Mouse (Mus musculus): ENCODE measurements around the gene Dennd2c. TPM values are rescaled to one million over a fixed set of nuclear protein-coding genes. Genes with fewer than 3 reads are reported as not detected.
"Not testable (repeated sequence)": the region's sequence is repeated elsewhere in the genome, so short reads cannot be mapped to it uniquely, and the experiment has no call there.

Dennd2c gene
- total and polyA plus RNA-seq, 3 experiments, result 0.35 to 14.1 (median 7.2) TPM

DNA sequence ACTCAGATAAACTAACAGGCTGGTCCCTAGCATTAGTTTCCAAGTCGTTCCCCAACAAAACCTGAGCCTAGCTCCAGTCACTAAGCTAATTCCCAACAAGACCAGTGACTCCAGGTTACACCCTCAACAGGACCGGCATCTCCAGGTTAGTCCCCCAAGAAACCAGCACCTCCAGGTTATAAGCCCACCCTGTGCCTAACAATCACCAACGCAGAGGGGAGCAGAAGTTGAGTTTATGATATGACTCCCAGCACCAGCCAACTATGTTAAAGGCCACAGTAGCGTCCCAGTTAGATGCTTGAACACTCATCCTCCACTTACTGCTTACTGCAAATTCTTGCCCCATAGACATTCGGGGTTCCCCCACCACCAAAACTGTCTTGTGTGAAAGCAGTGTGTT lies 97.0 kb downstream of the Dennd2c start:
- Histone ChIP-seq H3K9me3 (replicated peaks) (peaks cover 7% of the 10 kb centered on the region), H3K36me3 (replicated peaks) (no peaks in the 10 kb centered on the region), H3K4me3 (ENCODE audit: low read depth, low read length) (no peak overlapping the region), H3K4me1 (ENCODE audit: insufficient read depth, low read depth, low read length) (peaks cover 25% of the 10 kb centered on the region), H3K27me3 (ENCODE audit: insufficient read depth, low read length) (no peaks in the 10 kb centered on the region)
- TF ChIP-seq POLR2AphosphoS5 (IDR thresholded peaks at IDR 0.05; ENCODE audit: insufficient replicate concordance, low read depth, low read length) (no peak), GATA1 (IDR thresholded peaks at IDR 0.05; ENCODE audit: borderline replicate concordance, low read length) (no peak), CTCF (IDR thresholded peaks at IDR 0.05; ENCODE audit: low read depth, low read length) (no peak), GATA2 (IDR thresholded peaks at IDR 0.05; ENCODE audit: borderline replicate concordance, low read depth, low read length) (no peak), TAL1 (conservative IDR thresholded peaks at IDR 0.05; ENCODE audit: low read depth, low read length) (no peak)
- no peak for ATAC-seq (ENCODE audit: extremely low read depth, insufficient number of reproducible peaks, low FRiP score, poor library complexity, severe bottlenecking)
- DNase-seq (ENCODE audit: low spot score), result no peak

DNA sequence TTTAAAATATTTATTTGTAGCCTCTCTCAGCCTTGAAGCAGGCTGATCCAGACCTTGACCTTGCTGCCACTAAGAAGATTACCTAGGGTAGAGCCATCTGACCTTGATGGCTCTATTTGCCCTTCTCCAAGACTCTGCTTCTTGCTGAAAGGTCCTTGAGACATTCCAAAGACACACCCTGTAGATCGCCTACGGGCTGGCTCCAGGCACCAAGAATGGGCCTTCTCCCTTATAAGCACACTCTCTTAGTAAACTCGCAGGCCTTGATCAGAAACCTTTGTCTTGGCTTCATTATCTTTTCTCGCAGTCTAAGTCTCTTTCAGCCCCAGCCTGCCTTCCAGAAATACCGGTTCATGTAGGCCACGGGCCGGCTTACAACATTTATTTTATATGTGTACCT lies 98.7 kb downstream of the Dennd2c start:
- H3K27me3 ChIP-seq (ENCODE audit: insufficient read depth, low read length); H3K36me3 ChIP-seq (replicated peaks); DNase-seq (ENCODE audit: low spot score); H3K9me3 ChIP-seq (replicated peaks); H3K4me3 ChIP-seq (ENCODE audit: low read depth, low read length); ATAC-seq (ENCODE audit: extremely low read depth, insufficient number of reproducible peaks, low FRiP score, poor library complexity, severe bottlenecking): not testable (repeated sequence)
- peaks cover 16% of the 10 kb centered on the region for H3K4me1 ChIP-seq (ENCODE audit: insufficient read depth, low read depth, low read length)

DNA sequence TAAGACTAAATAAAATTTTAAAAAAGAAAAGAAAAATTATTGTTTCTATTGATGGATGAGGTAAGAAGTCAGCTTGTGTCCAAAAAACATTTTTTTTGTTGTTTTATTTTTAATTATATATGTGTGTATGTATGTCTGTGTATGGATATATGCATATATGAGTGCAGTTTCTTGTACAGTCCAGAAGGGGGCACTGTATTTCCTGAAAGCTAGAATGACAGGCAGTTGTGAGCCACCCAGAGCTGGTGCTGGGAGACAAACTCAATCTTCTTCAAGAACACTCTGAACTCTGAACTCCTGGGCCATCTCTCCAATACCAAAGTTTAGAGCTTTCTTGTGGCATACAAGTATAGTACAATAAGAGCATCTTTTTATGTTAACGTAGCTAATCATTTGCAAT lies 101.2 kb downstream of the Dennd2c start:
- peaks cover 7% of the 10 kb centered on the region; the same call in 1 of the 2 replicates for H3K4me1 ChIP-seq (ENCODE audit: insufficient read depth, low read depth, low read length)
- ATAC-seq (ENCODE audit: extremely low read depth, insufficient number of reproducible peaks, low FRiP score, poor library complexity, severe bottlenecking), result no peak

DNA sequence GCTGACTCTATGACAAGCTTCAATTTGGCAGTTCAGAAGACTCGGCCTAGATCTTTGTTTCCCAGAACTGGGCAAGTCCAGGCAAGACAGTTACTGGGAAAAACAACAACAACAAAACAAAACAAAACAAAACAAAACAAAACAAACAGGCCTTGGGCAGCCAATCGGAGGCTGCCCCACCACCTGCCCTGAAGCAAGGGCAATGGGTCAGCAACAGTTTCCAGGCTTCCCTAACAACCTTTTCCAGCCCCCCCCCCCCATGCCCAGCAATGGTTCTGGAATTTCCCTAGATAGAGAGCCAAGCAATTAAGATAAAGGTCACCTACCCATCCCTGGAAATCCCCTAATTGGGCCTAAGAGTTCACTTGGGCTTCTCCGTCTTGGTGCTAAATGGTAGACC lies 102.0 kb downstream of the Dennd2c start:
- DNase-seq (ENCODE audit: low spot score) (no peak), ATAC-seq (ENCODE audit: extremely low read depth, insufficient number of reproducible peaks, low FRiP score, poor library complexity, severe bottlenecking) (no peak)
- no peaks in the 10 kb centered on the region for H3K27me3 ChIP-seq (ENCODE audit: insufficient read depth, low read length)
- no peak overlapping the region for H3K4me3 ChIP-seq (ENCODE audit: low read depth, low read length)
- H3K36me3 ChIP-seq (replicated peaks), result no peaks in the 10 kb centered on the region
- H3K9me3 ChIP-seq (replicated peaks), result peaks cover 7% of the 10 kb centered on the region
- TF ChIP-seq GATA2 (IDR thresholded peaks at IDR 0.05; ENCODE audit: borderline replicate concordance, low read depth, low read length) (no peak), CTCF (IDR thresholded peaks at IDR 0.05; ENCODE audit: low read depth, low read length) (no peak), POLR2AphosphoS5 (IDR thresholded peaks at IDR 0.05; ENCODE audit: insufficient replicate concordance, low read depth, low read length) (no peak), GATA1 (IDR thresholded peaks at IDR 0.05; ENCODE audit: borderline replicate concordance, low read length) (no peak), TAL1 (conservative IDR thresholded peaks at IDR 0.05; ENCODE audit: low read depth, low read length) (no peak)
- peaks cover 10% of the 10 kb centered on the region; the same call in 1 of the 2 replicates for H3K4me1 ChIP-seq (ENCODE audit: insufficient read depth, low read depth, low read length)

More for the DNA sequence above, 101.2 kb downstream of the Dennd2c start:
- Histone ChIP-seq H3K4me3 (ENCODE audit: low read depth, low read length) (no peak overlapping the region), H3K36me3 (replicated peaks) (no peaks in the 10 kb centered on the region), H3K27me3 (ENCODE audit: insufficient read depth, low read length) (no peaks in the 10 kb centered on the region), H3K9me3 (replicated peaks) (peaks cover 7% of the 10 kb centered on the region)
- no peak for TF ChIP-seq POLR2AphosphoS5 (IDR thresholded peaks at IDR 0.05; ENCODE audit: insufficient replicate concordance, low read depth, low read length)
- no peak for TF ChIP-seq TAL1 (conservative IDR thresholded peaks at IDR 0.05; ENCODE audit: low read depth, low read length)
- TF ChIP-seq GATA1 (IDR thresholded peaks at IDR 0.05; ENCODE audit: borderline replicate concordance, low read length), result no peak
- no peak for TF ChIP-seq CTCF (IDR thresholded peaks at IDR 0.05; ENCODE audit: low read depth, low read length)
- no peak for DNase-seq (ENCODE audit: low spot score)

DNA sequence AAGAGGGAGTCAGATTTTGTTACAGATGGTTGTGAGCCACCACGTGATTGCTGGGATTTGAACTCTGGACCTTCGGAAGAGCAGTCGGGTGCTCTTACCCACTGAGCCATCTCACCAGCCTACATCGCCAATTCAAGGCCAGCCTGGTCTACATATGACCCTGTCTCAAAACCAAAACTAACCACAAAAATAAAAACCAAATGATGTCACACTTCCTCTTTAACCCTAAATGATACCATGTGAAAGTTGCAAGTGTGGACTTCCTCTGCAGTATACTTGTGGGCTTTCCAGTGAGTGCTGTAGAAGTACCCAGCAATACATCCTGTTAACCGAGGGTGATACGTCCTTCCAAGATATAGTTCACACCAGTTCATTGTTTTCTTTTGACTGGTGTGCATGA lies 104.0 kb downstream of the Dennd2c start:
- H3K4me3 ChIP-seq (ENCODE audit: low read depth, low read length), result no peak overlapping the region
- H3K36me3 ChIP-seq (replicated peaks), result no peaks in the 10 kb centered on the region
- DNase-seq (ENCODE audit: low spot score), result no peak
- no peak for TF ChIP-seq TAL1 (conservative IDR thresholded peaks at IDR 0.05; ENCODE audit: low read depth, low read length)
- no peak for TF ChIP-seq CTCF (IDR thresholded peaks at IDR 0.05; ENCODE audit: low read depth, low read length)
- no peak for TF ChIP-seq GATA1 (IDR thresholded peaks at IDR 0.05; ENCODE audit: borderline replicate concordance, low read length)
- TF ChIP-seq POLR2AphosphoS5 (IDR thresholded peaks at IDR 0.05; ENCODE audit: insufficient replicate concordance, low read depth, low read length), result no peak
- no peak for TF ChIP-seq GATA2 (IDR thresholded peaks at IDR 0.05; ENCODE audit: borderline replicate concordance, low read depth, low read length)
- H3K9me3 ChIP-seq (replicated peaks), result no peaks in the 10 kb centered on the region
- H3K27me3 ChIP-seq (ENCODE audit: insufficient read depth, low read length), result no peaks in the 10 kb centered on the region
- ATAC-seq (ENCODE audit: extremely low read depth, insufficient number of reproducible peaks, low FRiP score, poor library complexity, severe bottlenecking), result no peak
- H3K4me1 ChIP-seq (ENCODE audit: insufficient read depth, low read depth, low read length), result peaks cover 13% of the 10 kb centered on the region

DNA sequence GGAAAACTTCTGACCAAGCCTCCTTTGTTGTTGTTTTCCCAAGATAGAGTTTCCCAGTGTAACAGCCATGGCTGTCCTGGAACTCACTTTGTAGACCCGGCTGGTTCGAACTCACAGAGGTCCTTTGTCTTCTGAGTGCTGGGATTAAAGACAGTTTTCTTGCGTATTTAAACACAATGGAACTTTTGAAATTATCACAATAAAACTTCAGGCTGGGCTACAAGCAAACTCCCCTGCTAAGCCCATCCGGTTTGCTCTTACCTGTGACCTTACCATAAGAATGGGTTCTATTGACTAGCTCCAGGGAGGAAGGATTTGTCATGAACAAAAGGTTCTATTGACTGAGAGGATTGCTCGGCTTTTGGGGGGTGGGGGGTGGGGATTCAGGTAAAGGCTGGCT lies 105.3 kb downstream of the Dennd2c start:
- no peaks in the 10 kb centered on the region for H3K27me3 ChIP-seq (ENCODE audit: insufficient read depth, low read length)
- peaks cover 25% of the 10 kb centered on the region for H3K4me1 ChIP-seq (ENCODE audit: insufficient read depth, low read depth, low read length)
- peaks cover 2% of the 10 kb centered on the region; the same call in 1 of the 2 replicates for H3K9me3 ChIP-seq (replicated peaks)
- no peak for TF ChIP-seq GATA2 (IDR thresholded peaks at IDR 0.05; ENCODE audit: borderline replicate concordance, low read depth, low read length)
- no peak for TF ChIP-seq CTCF (IDR thresholded peaks at IDR 0.05; ENCODE audit: low read depth, low read length)
- no peak for TF ChIP-seq GATA1 (IDR thresholded peaks at IDR 0.05; ENCODE audit: borderline replicate concordance, low read length)
- TF ChIP-seq POLR2AphosphoS5 (IDR thresholded peaks at IDR 0.05; ENCODE audit: insufficient replicate concordance, low read depth, low read length), result no peak
- no peak for TF ChIP-seq TAL1 (conservative IDR thresholded peaks at IDR 0.05; ENCODE audit: low read depth, low read length)
- no peak for ATAC-seq (ENCODE audit: extremely low read depth, insufficient number of reproducible peaks, low FRiP score, poor library complexity, severe bottlenecking)
- no peak overlapping the region for H3K4me3 ChIP-seq (ENCODE audit: low read depth, low read length)
- no peak for DNase-seq (ENCODE audit: low spot score)
- no peaks in the 10 kb centered on the region for H3K36me3 ChIP-seq (replicated peaks)

DNA sequence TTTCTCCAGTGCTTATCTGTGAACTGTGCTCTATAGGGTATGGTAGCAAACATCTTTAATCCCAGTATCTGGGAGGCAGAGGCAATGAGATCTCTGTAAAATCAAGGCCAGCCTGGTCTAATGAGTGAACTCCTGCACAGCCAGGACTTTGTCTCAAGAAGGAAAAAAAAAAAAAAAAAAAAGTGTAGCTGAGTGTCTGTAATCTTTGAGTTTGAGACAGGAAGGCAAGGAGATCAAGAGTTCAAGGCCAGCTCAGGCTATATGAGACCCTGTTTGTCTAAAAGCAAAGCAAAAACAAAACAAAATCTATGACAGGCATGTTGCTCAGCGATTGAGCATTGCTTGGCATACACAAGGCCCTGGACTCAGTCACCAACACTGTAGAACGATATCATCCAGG lies 105.8 kb downstream of the Dennd2c start:
- Histone ChIP-seq H3K36me3 (replicated peaks) (no peaks in the 10 kb centered on the region), H3K27me3 (ENCODE audit: insufficient read depth, low read length) (no peaks in the 10 kb centered on the region), H3K4me3 (ENCODE audit: low read depth, low read length) (no peak overlapping the region), H3K4me1 (ENCODE audit: insufficient read depth, low read depth, low read length) (peaks cover 26% of the 10 kb centered on the region), H3K9me3 (replicated peaks) (peaks cover 3% of the 10 kb centered on the region; the same call in 1 of the 2 replicates)
- TF ChIP-seq TAL1 (conservative IDR thresholded peaks at IDR 0.05; ENCODE audit: low read depth, low read length) (no peak), CTCF (IDR thresholded peaks at IDR 0.05; ENCODE audit: low read depth, low read length) (no peak), GATA1 (IDR thresholded peaks at IDR 0.05; ENCODE audit: borderline replicate concordance, low read length) (no peak), POLR2AphosphoS5 (IDR thresholded peaks at IDR 0.05; ENCODE audit: insufficient replicate concordance, low read depth, low read length) (no peak)
- ATAC-seq (ENCODE audit: extremely low read depth, insufficient number of reproducible peaks, low FRiP score, poor library complexity, severe bottlenecking) (no peak), DNase-seq (ENCODE audit: low spot score) (no peak)

Measured in G1E (cell line).